Mouse (Mus musculus) olfactory bulb, adult 2 months (tissue): ENCODE results near the gene Ip6k1.

Experiments used
- CTCF ChIP-seq: fragments of 200-500 bp; IDR thresholded peaks from 2 replicates; pipeline ENCODE4 v1.5.1; 2012; ENCODE audit warnings: low read depth, mild to moderate bottlenecking, low read length, moderate library complexity; ENCODE audit not compliant: insufficient read depth
- POLR2A ChIP-seq: fragments of 200-500 bp; IDR thresholded peaks from 2 replicates; pipeline ENCODE4 v1.6.1; 2012; ENCODE audit warnings: mild to moderate bottlenecking, low read depth, low read length, moderate library complexity; ENCODE audit not compliant: insufficient read depth

- TF ChIP-seq CTCF = no peak
- TF ChIP-seq POLR2A = no peak
Observed at GRCm38 (mm10) chr9:107971690-107972541, 30.4 kb upstream of the Ip6k1 start.
